Mouse (Mus musculus): ENCODE results near the gene Golga4. TPM values are rescaled to one million over a fixed set of nuclear protein-coding genes. Genes with fewer than 3 reads are reported as not detected.

Gene Golga4
- polyA plus RNA-seq, 1 experiment from 2014 or later, result 48.5 TPM

- WGBS, result 70% methylated on average over 14 of the region's 14 CpGs
- no peaks in the 10 kb centered on the region for H3K36me3 ChIP-seq (ENCODE audit: control insufficient read depth, insufficient read depth, low read length)
- H3K27me3 ChIP-seq (ENCODE audit: control insufficient read depth, insufficient read depth, low read length), result peaks cover 4% of the 10 kb centered on the region; the same call in 1 of the 2 replicates
- peak; percentile 72 for DNase-seq (ENCODE audit: low spot score, missing footprints)
- H3K4me3 ChIP-seq (ENCODE audit: low read depth, low read length), result no peak overlapping the region
- no peak overlapping the region for H3K4me2 ChIP-seq
- H3K9ac ChIP-seq (ENCODE audit: low read length), result no peak overlapping the region
- H3K9me3 ChIP-seq (ENCODE audit: control insufficient read depth, low read length), result no peaks in the 10 kb centered on the region
- no peak overlapping the region for H3K27ac ChIP-seq (ENCODE audit: low read depth, low read length)
- no peak for ATAC-seq (ENCODE audit: low FRiP score)
- peaks cover 6% of the 10 kb centered on the region; the same call in 1 of the 2 replicates for H3K4me1 ChIP-seq (ENCODE audit: control insufficient read depth, insufficient read depth, low read length)
These were observed 105.1 kb downstream of the Golga4 start for GRCm38 (mm10) chr9:118611111-118611541.

- Histone ChIP-seq H3K9me3 (ENCODE audit: control insufficient read depth, low read length) (no peaks in the 10 kb centered on the region), H3K4me1 (ENCODE audit: control insufficient read depth, insufficient read depth, low read length) (0 out of 2 replicates have a peak, but pooled peaks cover 6% of the 10 kb centered on the region), H3K27ac (ENCODE audit: low read depth, low read length) (no peak overlapping the region), H3K36me3 (ENCODE audit: control insufficient read depth, insufficient read depth, low read length) (no peaks in the 10 kb centered on the region), H3K4me3 (ENCODE audit: low read depth, low read length) (no peak overlapping the region), H3K9ac (ENCODE audit: low read length) (no peak overlapping the region), H3K27me3 (ENCODE audit: control insufficient read depth, insufficient read depth, low read length) (peaks cover 4% of the 10 kb centered on the region; the same call in 1 of the 2 replicates), H3K4me2 (no peak overlapping the region)
- ATAC-seq (ENCODE audit: low FRiP score) (no peak), DNase-seq (ENCODE audit: low spot score, missing footprints) (peak; percentile 77)
- WGBS, result 70% methylated on average over 20 of the region's 20 CpGs
These were observed 106.0 kb downstream of the Golga4 start for GRCm38 (mm10) chr9:118611958-118612581.

GRCm38 (mm10) chr9:118617237-118617636, 111.2 kb downstream of the Golga4 start:
- 90% methylated on average over 5 of the region's 5 CpGs for WGBS
- Histone ChIP-seq H3K4me1 (ENCODE audit: control insufficient read depth, insufficient read depth, low read length) (no peaks in the 10 kb centered on the region; the same call in 1 of the 2 replicates), H3K4me3 (ENCODE audit: low read depth, low read length) (no peak overlapping the region), H3K9me3 (ENCODE audit: control insufficient read depth, low read length) (no peaks in the 10 kb centered on the region), H3K9ac (ENCODE audit: low read length) (no peak overlapping the region), H3K36me3 (ENCODE audit: control insufficient read depth, insufficient read depth, low read length) (no peaks in the 10 kb centered on the region), H3K27ac (ENCODE audit: low read depth, low read length) (no peak overlapping the region), H3K27me3 (ENCODE audit: control insufficient read depth, insufficient read depth, low read length) (no peaks in the 10 kb centered on the region), H3K4me2 (no peak overlapping the region)
- DNase-seq (ENCODE audit: low spot score, missing footprints) (no peak), ATAC-seq (ENCODE audit: low FRiP score) (no peak)

- Histone ChIP-seq H3K4me2 (no peak overlapping the region), H3K4me3 (ENCODE audit: low read depth, low read length) (no peak overlapping the region), H3K9ac (ENCODE audit: low read length) (no peak overlapping the region), H3K27ac (ENCODE audit: low read depth, low read length) (no peak overlapping the region), H3K27me3 (ENCODE audit: control insufficient read depth, insufficient read depth, low read length) (no peaks in the 10 kb centered on the region), H3K4me1 (ENCODE audit: control insufficient read depth, insufficient read depth, low read length) (no peaks in the 10 kb centered on the region; the same call in 1 of the 2 replicates), H3K9me3 (ENCODE audit: control insufficient read depth, low read length) (no peaks in the 10 kb centered on the region), H3K36me3 (ENCODE audit: control insufficient read depth, insufficient read depth, low read length) (no peaks in the 10 kb centered on the region)
- ATAC-seq (ENCODE audit: low FRiP score) (no peak), DNase-seq (ENCODE audit: low spot score, missing footprints) (no peak)
- 82% methylated on average over 3 of the region's 3 CpGs for WGBS
These were observed 112.7 kb downstream of the Golga4 start for GRCm38 (mm10) chr9:118618732-118619250.

- Histone ChIP-seq H3K27ac (ENCODE audit: low read depth, low read length) (no peak overlapping the region), H3K4me1 (ENCODE audit: control insufficient read depth, insufficient read depth, low read length) (no peaks in the 10 kb centered on the region; the same call in 1 of the 2 replicates), H3K9ac (ENCODE audit: low read length) (no peak overlapping the region), H3K4me2 (no peak overlapping the region), H3K27me3 (ENCODE audit: control insufficient read depth, insufficient read depth, low read length) (no peaks in the 10 kb centered on the region), H3K9me3 (ENCODE audit: control insufficient read depth, low read length) (no peaks in the 10 kb centered on the region), H3K4me3 (ENCODE audit: low read depth, low read length) (no peak overlapping the region), H3K36me3 (ENCODE audit: control insufficient read depth, insufficient read depth, low read length) (no peaks in the 10 kb centered on the region)
- WGBS, result 48% methylated on average over 4 of the region's 4 CpGs
- DNase-seq (ENCODE audit: low spot score, missing footprints), result no peak
- ATAC-seq (ENCODE audit: low FRiP score), result no peak
These were observed 114.7 kb downstream of the Golga4 start for GRCm38 (mm10) chr9:118620807-118621206.

- H3K9me3 ChIP-seq (ENCODE audit: control insufficient read depth, low read length), result no peaks in the 10 kb centered on the region
- 89% methylated on average over 6 of the region's 6 CpGs for WGBS
- DNase-seq (ENCODE audit: low spot score, missing footprints), result no peak
- no peak overlapping the region for H3K9ac ChIP-seq (ENCODE audit: low read length)
- H3K4me2 ChIP-seq, result no peak overlapping the region
- ATAC-seq (ENCODE audit: low FRiP score), result no peak
- H3K27me3 ChIP-seq (ENCODE audit: control insufficient read depth, insufficient read depth, low read length), result no peaks in the 10 kb centered on the region
- H3K4me3 ChIP-seq (ENCODE audit: low read depth, low read length), result no peak overlapping the region
- no peaks in the 10 kb centered on the region; the same call in 1 of the 2 replicates for H3K4me1 ChIP-seq (ENCODE audit: control insufficient read depth, insufficient read depth, low read length)
- no peaks in the 10 kb centered on the region for H3K36me3 ChIP-seq (ENCODE audit: control insufficient read depth, insufficient read depth, low read length)
- no peak overlapping the region for H3K27ac ChIP-seq (ENCODE audit: low read depth, low read length)
These were observed 115.6 kb downstream of the Golga4 start for GRCm38 (mm10) chr9:118621691-118622090.

DNA sequence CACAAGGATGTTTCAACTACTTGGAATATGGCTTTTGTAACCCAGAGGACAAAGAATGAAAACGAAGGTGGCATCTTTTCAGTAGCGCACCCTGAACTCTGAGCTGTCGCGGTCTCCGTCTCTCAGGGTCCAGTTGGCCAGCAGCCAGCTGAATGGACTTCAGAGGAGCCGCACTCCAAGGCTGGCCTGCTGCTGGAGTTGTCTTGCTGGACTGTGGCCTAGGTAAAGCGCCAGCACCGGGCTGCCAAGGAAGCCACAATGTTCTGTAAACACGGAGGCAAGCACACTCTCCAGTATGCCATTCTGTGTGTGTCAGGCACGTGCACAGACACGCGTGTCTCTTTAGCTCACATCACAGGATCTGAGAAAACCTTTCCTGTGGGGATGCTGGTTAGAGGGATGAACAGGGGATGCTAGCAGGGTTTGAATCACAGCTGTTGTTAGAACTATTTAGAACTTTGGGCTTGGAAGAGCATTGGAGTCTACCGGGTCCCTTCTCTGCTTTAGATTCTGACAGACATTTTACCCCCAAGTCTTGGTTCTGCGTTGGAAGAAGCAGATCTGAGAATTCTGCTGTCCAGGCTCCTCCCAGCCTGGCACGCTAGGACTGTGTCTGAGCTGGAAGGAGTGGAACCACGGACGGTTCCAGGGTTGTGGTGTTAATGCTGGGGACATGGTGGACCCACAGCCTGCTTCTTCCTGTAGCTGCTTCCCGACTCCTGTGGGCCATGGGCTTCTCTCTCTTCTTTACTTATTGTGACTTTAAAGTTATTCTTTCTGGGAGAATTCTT, 116.5 kb downstream of the Golga4 start:
- Histone ChIP-seq H3K36me3 (ENCODE audit: control insufficient read depth, insufficient read depth, low read length) (no peaks in the 10 kb centered on the region), H3K9ac (ENCODE audit: low read length) (no peak overlapping the region), H3K27ac (ENCODE audit: low read depth, low read length) (no peak overlapping the region), H3K27me3 (ENCODE audit: control insufficient read depth, insufficient read depth, low read length) (no peaks in the 10 kb centered on the region), H3K4me1 (ENCODE audit: control insufficient read depth, insufficient read depth, low read length) (no peaks in the 10 kb centered on the region; the same call in 1 of the 2 replicates), H3K4me2 (no peak overlapping the region), H3K4me3 (ENCODE audit: low read depth, low read length) (no peak overlapping the region), H3K9me3 (ENCODE audit: control insufficient read depth, low read length) (no peaks in the 10 kb centered on the region)
- ATAC-seq (ENCODE audit: low FRiP score) (no peak), DNase-seq (ENCODE audit: low spot score, missing footprints) (no peak)
- 90% methylated on average over 18 of the region's 18 CpGs for WGBS

DNA sequence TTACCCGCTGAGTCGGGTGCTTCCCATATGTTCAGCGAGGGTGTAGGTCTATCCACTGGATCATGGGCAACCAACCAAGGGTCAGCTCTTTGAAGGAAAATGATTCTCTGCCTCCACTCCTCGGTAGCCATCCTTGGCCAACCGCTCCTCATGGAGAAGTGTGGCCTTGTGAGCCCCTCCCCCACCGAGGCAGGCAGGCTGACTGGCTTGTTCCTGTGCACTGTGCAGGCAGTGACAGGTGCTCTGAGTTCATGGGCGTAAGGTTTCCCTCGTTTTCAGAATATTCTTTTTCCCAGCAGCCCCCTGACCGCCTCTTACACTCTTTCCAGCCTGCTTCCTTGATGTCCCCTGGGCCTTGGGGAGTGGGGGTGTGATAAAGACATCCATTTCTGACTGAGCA, 117.4 kb downstream of the Golga4 start:
- ATAC-seq (ENCODE audit: low FRiP score) (no peak), DNase-seq (ENCODE audit: low spot score, missing footprints) (no peak)
- Histone ChIP-seq H3K4me1 (ENCODE audit: control insufficient read depth, insufficient read depth, low read length) (no peaks in the 10 kb centered on the region; the same call in 1 of the 2 replicates), H3K27ac (ENCODE audit: low read depth, low read length) (no peak overlapping the region), H3K27me3 (ENCODE audit: control insufficient read depth, insufficient read depth, low read length) (no peaks in the 10 kb centered on the region), H3K36me3 (ENCODE audit: control insufficient read depth, insufficient read depth, low read length) (no peaks in the 10 kb centered on the region), H3K9me3 (ENCODE audit: control insufficient read depth, low read length) (no peaks in the 10 kb centered on the region), H3K9ac (ENCODE audit: low read length) (no peak overlapping the region), H3K4me2 (no peak overlapping the region), H3K4me3 (ENCODE audit: low read depth, low read length) (no peak overlapping the region)
- WGBS, result 75% methylated on average over 9 of the region's 9 CpGs

DNA sequence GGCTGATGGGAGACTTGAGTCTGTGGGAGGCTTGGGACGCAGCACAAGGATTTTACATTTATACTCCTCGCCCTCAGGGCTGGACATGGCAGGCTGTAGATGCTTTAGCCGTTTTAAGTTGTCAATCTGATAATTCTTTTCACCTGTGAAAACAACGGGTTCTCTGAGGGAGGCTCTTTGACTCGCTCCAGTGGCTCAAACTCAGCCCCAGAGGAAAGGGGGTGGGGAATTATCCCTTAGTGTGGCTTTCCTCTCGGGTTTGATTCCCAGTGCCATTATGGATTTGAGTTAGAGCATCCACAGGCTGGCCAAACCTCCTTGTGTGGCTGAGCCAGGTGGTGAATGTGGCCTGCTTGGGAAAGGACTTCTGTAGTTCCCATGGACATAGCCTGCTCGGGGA, 118.1 kb downstream of the Golga4 start:
- 25% methylated on average over 7 of the region's 7 CpGs for WGBS
- no peaks in the 10 kb centered on the region for H3K36me3 ChIP-seq (ENCODE audit: control insufficient read depth, insufficient read depth, low read length)
- H3K27ac ChIP-seq (ENCODE audit: low read depth, low read length), result no peak overlapping the region
- no peaks in the 10 kb centered on the region for H3K9me3 ChIP-seq (ENCODE audit: control insufficient read depth, low read length)
- no peak overlapping the region for H3K4me2 ChIP-seq
- DNase-seq (ENCODE audit: low spot score, missing footprints) (no peak), ATAC-seq (ENCODE audit: low FRiP score) (no peak)
- H3K4me3 ChIP-seq (ENCODE audit: low read depth, low read length), result no peak overlapping the region
- H3K9ac ChIP-seq (ENCODE audit: low read length), result no peak overlapping the region
- no peaks in the 10 kb centered on the region for H3K27me3 ChIP-seq (ENCODE audit: control insufficient read depth, insufficient read depth, low read length)
- no peaks in the 10 kb centered on the region; the same call in 1 of the 2 replicates for H3K4me1 ChIP-seq (ENCODE audit: control insufficient read depth, insufficient read depth, low read length)
